Comparison of ENCODE assay signal across 8 mouse cellular contexts in the genomic region with DNA sequence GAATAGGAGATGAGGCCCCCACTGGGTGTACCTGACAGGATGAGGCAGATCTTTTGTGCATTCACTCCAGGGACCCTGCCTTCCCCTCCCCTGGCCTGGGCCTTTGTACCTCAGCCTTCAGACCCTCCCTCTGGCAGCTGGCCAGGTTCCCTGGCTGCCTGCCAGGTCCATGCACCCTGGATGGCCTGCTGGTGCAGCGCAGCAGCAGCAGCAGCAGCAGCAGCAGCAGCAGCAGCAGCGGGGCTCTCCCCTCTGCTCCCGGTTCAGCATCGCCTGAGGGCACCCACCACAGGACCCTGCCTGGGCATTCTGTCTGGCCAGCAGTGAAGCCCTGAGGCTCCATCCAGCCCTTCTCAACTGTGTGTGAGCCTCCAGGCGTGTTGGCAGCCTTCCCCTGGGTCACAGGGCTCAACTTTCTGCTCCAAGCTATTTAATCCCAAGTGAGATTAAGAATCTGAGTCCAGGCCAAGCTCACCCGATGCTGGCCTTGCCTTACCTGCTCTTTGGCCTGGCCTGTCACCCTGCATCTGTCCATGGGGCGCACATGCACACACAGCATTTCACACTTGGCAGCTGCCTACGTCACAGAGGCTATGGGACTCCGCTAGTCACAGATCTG. TPM values are rescaled to one million over a fixed set of nuclear protein-coding genes. Genes with fewer than 3 reads are reported as not detected.
A peak's percentile ranks its signal among the peaks of the same experiment; 100 is the strongest.
DNase-seq lines count a peak whose midpoint lies in the region; ATAC-seq lines count a peak whose summit lies in the region.

No protein-coding gene starts in this region.

- no peak overlapping the region for H3K9ac ChIP-seq in midbrain, embryonic 14.5 days (replicated peaks; ENCODE audit: low read length)

- peaks cover 18% of the 10 kb centered on the region for H3K4me1 ChIP-seq in midbrain, embryonic 14.5 days (ENCODE audit: control insufficient read depth, insufficient read depth, low read length)

- DNase-seq in adrenal gland, adult 2 months: peak; percentile 34
- no peak for DNase-seq in adrenal gland, adult 18-20 months (ENCODE audit: low spot score in 2 of 2)
- DNase-seq in right cerebral cortex, postnatal 4 days: peak; percentile 63
- no peak for DNase-seq in right cerebral cortex, postnatal 25 days
- peak; percentile 64 for DNase-seq in kidney, adult 9 months
- peak; percentile 88 for DNase-seq in midbrain, embryonic 14.5 days
- DNase-seq in urinary bladder, postnatal 4 days (ENCODE audit: low spot score in 2 of 2): no peak
- no peak for DNase-seq in lung, postnatal 36 days

- H3K9me3 ChIP-seq in midbrain, embryonic 14.5 days (ENCODE audit: control insufficient read depth, low read length): no peaks in the 10 kb centered on the region

- no peak overlapping the region for H3K4me3 ChIP-seq in midbrain, embryonic 14.5 days (replicated peaks; ENCODE audit: low read depth, low read length)

- no peaks in the 10 kb centered on the region for H3K36me3 ChIP-seq in midbrain, embryonic 14.5 days (ENCODE audit: control insufficient read depth, insufficient read depth, low read length)

- WGBS in midbrain, embryonic 14.5 days: 20% methylated on average over 9 of the region's 9 CpGs

- H3K4me2 ChIP-seq in midbrain, embryonic 14.5 days (ENCODE audit: low read length): no peak overlapping the region

- 0 out of 2 replicates have a peak, but pooled peaks cover 3% of the 10 kb centered on the region for H3K27me3 ChIP-seq in midbrain, embryonic 14.5 days (ENCODE audit: control insufficient read depth, insufficient read depth, low read length)

- peak; percentile 73; the same call in 1 of the 2 replicates for ATAC-seq in midbrain, embryonic 14.5 days (ENCODE audit: low FRiP score, low TSS enrichment)

- H3K27ac ChIP-seq in midbrain, embryonic 14.5 days (replicated peaks; ENCODE audit: low read depth, low read length): peak overlapping the region; percentile 56

RNA-seq across cellular contexts. Expression of gene Cdh22, which starts 50.5 kb away (rescaled TPM):
- 1 to 10 TPM in 1 of 2 experiments, under 1 TPM in 1; 0.89 to 1.8 TPM for total RNA-seq in adrenal gland, adult 2 months (2021)
- 1.5 and 6.1 TPM in 2 replicates for polyA plus RNA-seq in adrenal gland, adult 2 months (2012; rRNA removed)
- total RNA-seq in adrenal gland, adult 18-20 months (2021): 1 to 10 TPM; 1.4 to 1.7 TPM
- polyA plus RNA-seq in midbrain, embryonic 14.5 days (2014; fragmentation: Nextera tagmentation; extraction: Ambion mirVana): 15.8 and 18.4 TPM in 2 replicates

Comparison
In these comparisons a context has a peak if more than half of its experiments do, and no peak if none do; other contexts are left out.
1. DNase-seq: peak in adrenal gland, adult 2 months (single experiment), right cerebral cortex, postnatal 4 days (single experiment), kidney, adult 9 months (single experiment) and midbrain, embryonic 14.5 days (single experiment); none in adrenal gland, adult 18-20 months (0 of 2), right cerebral cortex, postnatal 25 days (single experiment), urinary bladder, postnatal 4 days (0 of 2) and lung, postnatal 36 days (single experiment).